Mouse (Mus musculus) spleen, postnatal 10 days (tissue): Measurements from ENCODE around the gene Sfpq.
A peak's percentile ranks its signal among the peaks of the same experiment; 100 is the strongest.

Experiments used
- DNase-seq, 2 experiments: peaks; one replicate each; pipeline ENCODE4 v3.0.0; 2021 to 2022; ENCODE audit warnings: low spot score in 2 of 2

Gene Sfpq

DNA sequence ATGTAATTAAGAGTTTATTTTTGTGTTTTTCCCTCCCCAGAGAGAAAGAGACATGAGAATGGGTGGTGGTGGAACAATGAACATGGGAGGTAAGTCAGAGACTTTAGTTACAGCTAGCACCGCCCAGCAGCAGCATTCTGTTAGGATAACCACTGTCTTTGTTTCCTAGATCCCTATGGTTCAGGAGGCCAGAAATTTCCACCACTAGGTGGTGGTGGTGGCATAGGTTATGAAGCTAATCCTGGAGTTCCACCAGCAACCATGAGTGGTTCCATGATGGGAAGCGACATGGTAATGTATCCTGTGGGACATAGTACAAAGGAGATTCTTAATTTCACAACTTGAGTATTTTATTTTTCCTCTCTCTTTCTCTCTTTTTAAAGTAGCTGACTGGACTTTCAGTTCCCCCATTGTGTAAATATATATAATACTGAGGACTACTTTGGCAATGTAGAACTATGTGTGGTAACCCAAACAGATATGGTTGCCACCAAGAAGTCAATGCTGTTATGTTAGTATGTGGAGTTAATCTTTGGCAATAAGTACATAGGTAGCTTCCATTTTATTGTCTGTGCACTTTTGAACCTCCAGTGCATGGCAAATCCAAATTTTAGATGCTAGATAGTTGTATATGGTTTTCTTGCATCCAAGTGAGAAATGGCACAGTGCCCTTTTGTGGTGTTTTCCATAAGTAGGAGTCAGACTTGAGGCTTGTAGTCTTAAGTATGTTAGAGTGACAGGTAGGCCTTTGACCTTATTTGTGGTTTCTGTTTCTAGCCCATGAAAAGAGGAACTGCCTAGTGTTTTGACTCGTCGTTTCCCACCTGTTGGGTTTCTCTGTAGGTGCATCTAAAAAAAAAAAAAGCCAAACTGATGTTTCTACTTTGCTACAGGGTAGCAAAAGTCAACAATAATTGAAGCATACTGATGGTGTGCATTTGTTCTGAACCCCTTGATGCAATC is 6.4 kb downstream of the Sfpq start:
- DNase-seq: peak in 1 of 2 experiments; percentile 34

GRCm38 (mm10) chr4:127037158-127037557 is 16.0 kb downstream of the Sfpq start:
- no peak for DNase-seq

GRCm38 (mm10) chr4:127037908-127038827 is 17.0 kb downstream of the Sfpq start:
- no peak for DNase-seq

DNA sequence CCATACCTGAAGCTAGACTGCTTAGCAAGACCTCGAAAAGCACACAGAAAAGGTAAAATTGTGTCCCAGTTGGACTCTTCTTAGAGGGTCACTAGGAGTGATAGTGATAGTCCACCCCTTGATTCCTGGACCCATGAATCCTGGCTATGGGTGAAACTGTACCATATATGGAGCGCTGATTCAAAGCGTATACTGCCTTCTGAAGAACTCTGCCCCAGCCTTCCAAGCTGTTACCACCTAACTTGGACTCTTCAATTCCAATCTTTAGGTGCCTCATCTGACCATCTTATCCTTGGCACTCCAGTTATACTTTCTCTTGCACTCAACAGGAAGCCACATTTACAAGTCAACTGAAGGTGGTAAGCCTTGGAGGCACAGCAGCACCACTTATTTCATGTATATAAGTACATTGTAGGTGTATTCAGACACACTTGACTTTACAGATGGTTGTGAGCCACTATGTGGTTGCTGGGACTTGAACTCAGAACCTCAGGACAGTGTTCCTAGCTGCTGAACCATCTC is 17.8 kb downstream of the Sfpq start:
- DNase-seq: no peak

DNA sequence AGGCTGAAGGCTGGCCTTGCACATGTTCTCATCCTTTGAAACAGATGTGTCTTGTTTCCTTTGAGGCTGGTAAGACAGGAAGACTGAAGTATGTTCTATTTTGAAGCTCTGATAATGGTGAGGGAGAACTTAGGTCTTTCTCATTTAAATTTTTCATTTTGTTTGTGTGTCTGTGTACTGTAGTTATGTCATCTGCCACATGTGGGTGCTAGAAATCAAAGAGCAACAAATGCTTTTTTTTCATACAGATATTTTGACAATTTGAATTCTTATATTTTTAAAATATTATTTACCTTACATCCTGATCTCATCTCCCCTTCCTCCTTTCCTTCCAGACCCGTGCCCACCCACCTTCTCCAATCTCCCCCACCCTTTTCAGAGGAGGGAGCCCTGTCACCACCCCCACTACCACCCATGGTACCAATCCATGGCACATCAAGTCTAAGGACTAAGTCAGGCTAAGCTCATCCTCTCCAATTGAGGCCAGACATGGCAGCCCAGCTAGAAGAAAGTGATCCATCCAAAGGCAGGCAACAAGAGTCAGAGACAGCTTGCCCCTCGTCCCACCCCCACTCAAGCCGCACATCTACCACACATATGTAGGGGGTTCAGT is 18.9 kb downstream of the Sfpq start:
- DNase-seq: no peak

DNA sequence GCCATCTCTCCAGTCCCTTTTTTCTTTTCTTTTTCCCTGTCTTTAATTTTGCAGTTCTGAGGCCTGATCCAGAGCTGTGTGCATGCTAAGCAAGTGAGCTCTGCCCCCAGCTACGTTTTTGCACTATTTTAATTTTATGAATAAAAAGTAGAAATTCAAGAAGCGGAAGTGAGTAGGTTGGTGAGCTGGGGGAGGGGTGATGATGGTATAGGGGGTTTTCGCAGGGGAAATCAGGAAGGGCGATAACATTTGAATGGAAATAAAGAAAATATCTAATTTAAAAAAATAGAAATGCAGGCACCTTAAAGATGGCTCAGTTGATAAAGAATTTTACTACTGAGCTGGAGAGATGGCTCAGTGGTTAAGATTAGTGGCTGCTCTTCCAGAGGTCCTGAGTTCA is 22.4 kb downstream of the Sfpq start:
- DNase-seq: no peak

DNA sequence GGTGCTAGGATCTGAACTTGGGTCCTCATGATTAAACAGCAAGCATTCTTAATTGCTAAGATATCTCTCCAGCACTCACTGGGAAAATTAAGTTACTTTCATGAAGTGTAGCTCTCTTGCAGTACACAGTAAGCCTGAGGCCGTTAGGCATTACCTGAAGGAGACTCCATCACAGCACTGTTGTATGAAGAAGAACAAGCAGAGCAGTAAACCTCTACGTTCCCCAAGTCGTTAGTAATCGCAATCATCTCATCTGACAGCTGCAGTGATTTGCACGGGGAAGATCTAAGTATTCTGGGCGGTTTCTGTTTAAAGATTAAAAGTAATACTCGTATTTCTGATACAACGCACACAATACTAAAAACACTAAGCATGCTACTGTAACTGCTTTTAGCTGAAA is 30.0 kb downstream of the Sfpq start:
- DNase-seq: no peak

GRCm38 (mm10) chr4:127053071-127053470 is 31.9 kb downstream of the Sfpq start:
- DNase-seq: no peak

- DNase-seq: no peak
These were observed 33.5 kb downstream of the Sfpq start for GRCm38 (mm10) chr4:127054522-127055198.

- peak; percentile 87 to 96 for DNase-seq
These were observed 39.6 kb downstream of the Sfpq start, which contains the start of gene Zmym1 for GRCm38 (mm10) chr4:127060585-127061290. Gene Zmym1, minus strand, starts transcription at chr4:127061152.

GRCm38 (mm10) chr4:127064051-127064450 is 42.9 kb downstream of the Sfpq start:
- no peak for DNase-seq

DNA sequence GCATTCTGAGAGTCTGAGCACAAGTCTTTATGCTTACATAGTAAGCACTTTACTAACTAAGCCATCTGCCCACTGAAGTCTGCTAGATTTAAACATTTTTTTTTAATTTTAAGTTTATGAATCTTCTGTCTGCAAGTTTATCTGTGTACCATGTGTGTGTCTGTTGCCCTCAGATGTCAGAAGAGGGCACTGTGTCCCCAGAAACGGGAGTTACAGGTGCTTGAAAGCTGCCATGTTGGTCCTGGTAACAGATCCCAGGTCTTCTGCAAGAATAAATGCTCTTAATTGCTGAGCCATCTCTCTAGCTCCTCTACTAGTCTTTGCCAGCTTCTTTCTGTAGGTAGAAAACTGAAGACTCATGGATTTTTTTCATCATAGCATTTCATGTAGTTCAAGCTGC is 53.8 kb downstream of the Sfpq start:
- DNase-seq: no peak

DNA sequence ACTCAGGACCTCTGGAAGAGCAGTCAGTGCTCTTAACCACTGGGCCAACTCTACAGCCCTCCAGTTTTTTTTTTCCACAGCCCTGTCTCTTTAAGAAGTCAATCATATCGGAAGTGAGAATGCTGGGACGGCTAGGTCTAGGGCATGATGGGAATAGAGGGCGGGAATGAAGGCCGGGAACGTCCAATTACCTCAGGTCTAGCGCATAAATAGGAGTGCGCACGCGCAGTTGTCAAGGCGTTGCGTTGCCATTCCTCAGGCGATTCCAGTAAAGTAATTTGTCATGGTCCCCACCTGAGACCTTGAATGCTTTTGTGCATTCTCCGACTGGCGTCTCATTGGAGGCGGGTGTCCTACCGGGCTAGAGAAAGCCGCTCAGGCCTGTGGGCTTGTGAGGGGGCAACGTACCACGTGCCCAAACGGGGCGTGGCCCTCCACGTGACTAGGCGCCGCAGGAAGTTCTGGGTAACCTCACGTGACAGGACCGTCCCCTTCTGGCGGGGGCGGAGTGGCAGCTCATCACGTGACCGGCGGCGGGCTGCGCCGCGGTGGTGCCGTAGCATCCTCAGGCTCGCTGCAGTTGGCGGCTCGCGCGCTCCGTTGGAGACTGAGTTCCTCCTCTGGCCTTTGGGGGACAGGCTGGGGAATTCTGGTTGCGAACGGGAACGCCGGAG is 55.9 kb downstream of the Sfpq start, which contains the start of gene Zmym6:
Gene Zmym6, plus strand, starts transcription at position 509 of the 674 bp plus-strand sequence.
- peak; percentile 84 to 94 for DNase-seq

- no peak for DNase-seq
These were observed 59.7 kb downstream of the Sfpq start for GRCm38 (mm10) chr4:127080806-127081205.

- DNase-seq: no peak
These were observed 62.0 kb downstream of the Sfpq start for GRCm38 (mm10) chr4:127083131-127083530.

- DNase-seq: no peak
These were observed 64.6 kb downstream of the Sfpq start for GRCm38 (mm10) chr4:127085761-127086160.
